Mouse (Mus musculus) right cerebral cortex, postnatal 10 days (tissue): Measurements from ENCODE around the gene Ucn3.

Experiments
- DNase-seq, 2 experiments: peaks; one replicate each; pipeline ENCODE4 v3.0.0; 2021; ENCODE audit warnings: low spot score in 2 of 2

Ucn3 gene

DNA sequence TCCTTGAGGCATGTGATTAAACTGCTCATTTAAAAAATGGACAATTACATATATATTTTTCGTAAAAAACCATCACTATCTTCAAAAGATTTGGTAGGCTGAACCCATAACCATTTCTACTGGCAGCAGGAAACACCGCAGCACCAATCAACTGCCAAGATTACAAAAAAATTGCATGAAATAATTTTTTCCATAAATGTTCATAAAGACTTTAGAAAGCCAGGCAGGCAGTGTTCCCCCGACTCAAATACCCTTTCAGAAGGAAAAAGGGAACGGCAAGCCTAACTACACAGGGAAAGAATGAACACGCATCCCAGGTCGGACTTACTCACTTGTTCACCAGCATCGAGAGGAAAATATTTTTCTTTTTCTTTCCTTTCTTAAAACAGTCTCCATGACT lies 52.5 kb downstream of the Ucn3 start:
- DNase-seq = no peak

DNA sequence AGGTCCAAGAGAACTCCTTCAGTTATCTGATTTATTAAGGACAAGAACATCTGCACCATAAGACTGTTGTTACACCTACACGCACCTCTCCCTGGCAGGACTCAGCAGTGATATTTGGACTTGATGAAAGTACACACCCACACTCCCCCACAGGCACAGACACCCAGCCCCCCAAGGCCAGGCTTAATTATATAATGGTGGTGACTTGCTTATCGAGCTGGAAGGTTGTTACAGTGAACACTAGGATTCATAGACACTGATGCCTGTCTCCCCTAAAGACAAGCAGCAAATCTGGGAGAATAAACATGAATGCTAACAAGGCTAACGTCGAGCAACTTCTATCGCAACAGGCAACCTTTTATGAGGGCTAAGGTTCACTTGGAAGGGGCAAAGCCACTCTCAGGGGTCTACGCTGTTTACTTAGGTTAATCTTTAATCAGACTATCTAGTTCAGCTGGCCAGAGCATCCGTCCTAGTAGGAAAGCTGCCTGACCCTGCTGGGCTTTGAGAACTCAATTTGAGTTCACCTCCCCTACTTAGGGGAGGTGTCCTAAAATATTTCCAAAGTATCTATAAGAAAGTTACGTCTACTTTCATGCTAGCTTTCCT lies 53.6 kb downstream of the Ucn3 start:
- no peak for DNase-seq
